ENCODE assay signal across 8 mouse cellular contexts in genomic region chr5:72505740-72506139, GRCm38 (mm10). TPM values are rescaled to one million over a fixed set of nuclear protein-coding genes. Genes with fewer than 3 reads are reported as not detected.
A peak's percentile ranks its signal among the peaks of the same experiment; 100 is the strongest.
DNase-seq lines count a peak whose midpoint lies in the region; ATAC-seq and TF ChIP-seq lines count a peak whose summit lies in the region.
"Had no signal": no experiment of that assay in that cellular context is flagged by ENCODE, and none has a peak within 500 bp of the region (broad histone marks: within the 10 kb centered on the region; RNA-seq: fewer than 3 reads in every experiment).

No protein-coding gene starts in this region.

- H3K79me2 ChIP-seq in MEL (ENCODE audit: control insufficient read depth, insufficient read depth, low read length, poor library complexity) = no peaks in the 10 kb centered on the region

- DNase-seq in kidney, adult 2 months = peak; percentile 23
- DNase-seq in 416B (ENCODE audit: low read depth) (peak; percentile 64), MEL (ENCODE audit: low read depth, low spot score) (peak; percentile 40)
- peak; percentile 19 for DNase-seq in induced T-regulatory cell, adult 2 months (ENCODE audit: low read depth)
- DNase-seq in spleen, postnatal 14 days (ENCODE audit: low spot score in 2 of 2) = no peak
- no peak for DNase-seq in gastrocnemius, adult 18-20 months (ENCODE audit: low spot score)

- ATAC-seq in kidney, embryonic 15.5 days (replicated peaks; ENCODE audit: low FRiP score) = no peak

- H3K4me3 ChIP-seq in kidney, adult 2 months (ENCODE audit: insufficient read depth, low read depth, low read length) = no peak overlapping the region
- no peak overlapping the region for H3K4me3 ChIP-seq in kidney, embryonic 15.5 days (replicated peaks)
- H3K4me3 ChIP-seq in MEL (ENCODE audit: control insufficient read depth in 1 of 2, insufficient read depth in 1 of 2, low read depth in 2 of 2, low read length in 2 of 2) = no peak overlapping the region
- H3K4me3 ChIP-seq: neural tube, embryonic 13.5 days had no signal

- H3K9ac ChIP-seq in kidney, embryonic 15.5 days = no peak overlapping the region
- no peak overlapping the region for H3K9ac ChIP-seq in MEL (ENCODE audit: control insufficient read depth, low read depth, low read length, poor library complexity, severe bottlenecking)
- H3K9ac ChIP-seq: neural tube, embryonic 13.5 days had no signal

- H3K27ac ChIP-seq in kidney, adult 2 months (ENCODE audit: insufficient read depth, low read depth, low read length) = no peak overlapping the region
- H3K27ac ChIP-seq in kidney, embryonic 15.5 days = no peak overlapping the region
- H3K27ac ChIP-seq in MEL (ENCODE audit: control insufficient read depth, low read depth, low read length) = no peak overlapping the region
- H3K27ac ChIP-seq: neural tube, embryonic 13.5 days had no signal

- no peak for TF ChIP-seq POLR2A in kidney, adult 2 months (IDR thresholded peaks at IDR 0.05; ENCODE audit: low read depth, low read length)
- TF ChIP-seq POLR2A in MEL (IDR thresholded peaks at IDR 0.05; ENCODE audit: control insufficient read depth in 1 of 2, insufficient read depth in 1 of 2, low read depth in 1 of 2, low read length in 2 of 2, poor library complexity in 1 of 2) = no peak

- H3K4me2 ChIP-seq in kidney, embryonic 15.5 days = no peak overlapping the region
- H3K4me2 ChIP-seq: neural tube, embryonic 13.5 days had no signal

- WGBS in kidney, adult 2 months = 69% methylated on average over 5 of the region's 5 CpGs
- WGBS in kidney, embryonic 15.5 days = 77% methylated on average over 5 of the region's 5 CpGs

- no peaks in the 10 kb centered on the region for H3K9me3 ChIP-seq in kidney, embryonic 15.5 days (replicated peaks)
- H3K9me3 ChIP-seq in MEL (replicated peaks; ENCODE audit: insufficient read depth, low read length) = no peaks in the 10 kb centered on the region
- H3K9me3 ChIP-seq: neural tube, embryonic 13.5 days had no signal

- TF ChIP-seq CTCF in kidney, adult 2 months (conservative IDR thresholded peaks at IDR 0.05; ENCODE audit: insufficient read depth, insufficient read length, low read depth, low read length) = peak; percentile 10; the same call in 1 of the 2 replicates
- peak in 2 of 3 experiments; percentile 10 to 57; a peak in 2 of 6 replicates for TF ChIP-seq CTCF in MEL (IDR thresholded peaks at IDR 0.05 in 2 of 3, conservative IDR thresholded peaks at IDR 0.05 in 1 of 3; ENCODE audit: control insufficient read depth in 1 of 3, insufficient read depth in 1 of 3, low read depth in 2 of 3, low read length in 3 of 3, poor library complexity in 1 of 3, severe bottlenecking in 1 of 3)

- TF ChIP-seq RAD21 in MEL (IDR thresholded peaks at IDR 0.05; ENCODE audit: low read depth, low read length) = peak; percentile 29

- no peaks in the 10 kb centered on the region for H3K4me1 ChIP-seq in kidney, adult 2 months (ENCODE audit: control insufficient read depth, insufficient read depth, low read length)
- peaks cover 24% of the 10 kb centered on the region for H3K4me1 ChIP-seq in kidney, embryonic 15.5 days
- H3K4me1 ChIP-seq in MEL (ENCODE audit: control insufficient read depth in 1 of 2, insufficient read depth in 2 of 2, low read length in 2 of 2) = peaks cover 0 to 2% of the 10 kb centered on the region in 2 experiments; a peak in 1 of 4 replicates

- H3K27me3 ChIP-seq in kidney, adult 2 months (replicated peaks; ENCODE audit: control insufficient read depth, insufficient read depth, low read length) = no peaks in the 10 kb centered on the region
- H3K27me3 ChIP-seq in kidney, embryonic 15.5 days = peaks cover 34% of the 10 kb centered on the region
- no peaks in the 10 kb centered on the region for H3K27me3 ChIP-seq in MEL (ENCODE audit: control insufficient read depth in 1 of 2, insufficient read depth in 2 of 2, low read length in 2 of 2)

- H3K36me3 ChIP-seq in kidney, adult 2 months (ENCODE audit: control insufficient read depth, insufficient read depth, low read length) = no peaks in the 10 kb centered on the region
- H3K36me3 ChIP-seq in kidney, embryonic 15.5 days = no peaks in the 10 kb centered on the region
- no peaks in the 10 kb centered on the region for H3K36me3 ChIP-seq in MEL (ENCODE audit: control insufficient read depth in 1 of 2, insufficient read depth in 2 of 2, low read length in 2 of 2)
- H3K36me3 ChIP-seq: neural tube, embryonic 13.5 days had no signal

- TF ChIP-seq EP300 in MEL (IDR thresholded peaks at IDR 0.05; ENCODE audit: low read depth in 1 of 2, low read length in 2 of 2) = no peak

TF ChIP-seq in MEL, 35 proteins besides CTCF, POLR2A, EP300 and RAD21:
- TF ChIP-seq SMC3 (IDR thresholded peaks at IDR 0.05; ENCODE audit: low read depth, low read length) (peak; percentile 63), TBP (IDR thresholded peaks at IDR 0.05; ENCODE audit: low read depth, low read length) (no peak), ZC3H11A (IDR thresholded peaks at IDR 0.05; ENCODE audit: low read depth, low read length) (peak; percentile 8; the same call in 1 of the 2 replicates)

RNA-seq across cellular contexts. Expression of gene Corin, which starts 1.5 kb away (rescaled TPM):
- polyA plus RNA-seq in kidney, adult 2 months (2012; rRNA removed) = 4.0 and 5.0 TPM in 2 replicates
- 5.4 and 6.0 TPM in 2 replicates for polyA plus RNA-seq in kidney, embryonic 15.5 days (2015; fragmentation: Nextera tagmentation; extraction: Ambion mirVana)
- total RNA-seq in MEL (2012; rRNA removed) = not detected in 2 replicates
- polyA plus RNA-seq in MEL (2012; ENCODE audit: insufficient read depth in 1 of 2, insufficient read length in 2 of 2, low read depth in 1 of 2, low replicate concordance in 2 of 2, missing spikeins in 1 of 2) = not detected
- under 1 TPM; 0.07 to 0.55 TPM for total RNA-seq in gastrocnemius, adult 18-20 months (2021)

RNA-seq across cellular contexts. Expression of gene Nfxl1, which starts 53.7 kb away (rescaled TPM):
- 4.0 and 4.6 TPM in 2 replicates for polyA plus RNA-seq in kidney, adult 2 months (2012; rRNA removed)
- polyA plus RNA-seq in kidney, embryonic 15.5 days (2015; fragmentation: Nextera tagmentation; extraction: Ambion mirVana) = 18.4 and 18.6 TPM in 2 replicates
- 13.0 and 13.5 TPM in 2 replicates for total RNA-seq in MEL (2012; rRNA removed)
- polyA plus RNA-seq in MEL (2012; ENCODE audit: insufficient read depth in 1 of 2, insufficient read length in 2 of 2, low read depth in 1 of 2, low replicate concordance in 2 of 2, missing spikeins in 1 of 2) = 10 to 100 TPM in 1 of 2 experiments, not detected in 1; 18.9 TPM
- 1 to 10 TPM; 3.0 to 3.6 TPM for total RNA-seq in gastrocnemius, adult 18-20 months (2021)

Comparison
In these comparisons a context has a peak if more than half of its experiments do, and no peak if none do; other contexts are left out.
1. DNase-seq: peak in kidney, adult 2 months (single experiment), 416B (single experiment), MEL (single experiment) and induced T-regulatory cell, adult 2 months (single experiment); none in spleen, postnatal 14 days (0 of 2) and gastrocnemius, adult 18-20 months (single experiment).